Mouse (Mus musculus): ENCODE data around the gene Gramd1b.
"Not testable (repeated sequence)": the region's sequence is repeated elsewhere in the genome, so short reads cannot be mapped to it uniquely, and the experiment has no call there.

Gramd1b gene

DNA sequence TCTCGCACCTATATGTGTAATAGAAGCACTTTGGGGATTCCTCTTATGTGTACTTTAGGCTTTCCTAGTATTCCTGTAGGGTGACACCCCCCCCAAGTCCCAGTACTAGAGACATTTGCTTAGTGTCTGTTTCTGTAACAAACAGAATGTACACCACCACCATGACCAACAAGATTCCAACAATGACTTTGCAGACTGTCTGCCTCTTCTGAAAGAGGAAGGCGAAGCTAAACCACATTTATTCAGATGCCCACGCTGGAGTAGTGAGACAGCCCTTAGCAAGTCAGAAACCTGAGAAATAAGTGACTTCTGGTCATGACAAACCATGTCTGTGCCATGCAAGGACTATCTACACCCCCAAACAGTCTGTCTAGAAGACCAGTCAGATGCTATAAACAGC lies 11.9 kb downstream of the Gramd1b start:
- in situ Hi-C loops (cut with MboI) = no loop called here

DNA sequence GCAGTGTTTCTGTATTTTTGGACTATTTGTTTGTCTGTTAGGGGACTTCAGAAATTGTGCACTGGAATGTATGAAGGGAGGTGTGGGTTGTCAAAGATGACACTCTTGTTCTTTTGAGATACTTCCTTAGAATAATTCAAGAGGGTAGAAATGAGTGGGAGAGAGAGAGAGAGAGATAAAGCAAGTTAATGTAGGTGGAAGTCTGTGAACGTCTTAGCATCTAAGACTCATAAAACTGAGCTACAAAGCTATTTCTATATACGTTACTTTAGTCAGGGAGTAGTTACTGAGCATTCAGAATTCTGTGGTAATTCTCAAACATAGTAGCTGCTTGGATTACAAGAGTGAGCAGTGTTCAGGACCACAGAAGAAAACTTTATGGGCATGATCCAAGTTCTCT lies 19.2 kb downstream of the Gramd1b start:
- in situ Hi-C loops (cut with MboI) = no loop called here

DNA sequence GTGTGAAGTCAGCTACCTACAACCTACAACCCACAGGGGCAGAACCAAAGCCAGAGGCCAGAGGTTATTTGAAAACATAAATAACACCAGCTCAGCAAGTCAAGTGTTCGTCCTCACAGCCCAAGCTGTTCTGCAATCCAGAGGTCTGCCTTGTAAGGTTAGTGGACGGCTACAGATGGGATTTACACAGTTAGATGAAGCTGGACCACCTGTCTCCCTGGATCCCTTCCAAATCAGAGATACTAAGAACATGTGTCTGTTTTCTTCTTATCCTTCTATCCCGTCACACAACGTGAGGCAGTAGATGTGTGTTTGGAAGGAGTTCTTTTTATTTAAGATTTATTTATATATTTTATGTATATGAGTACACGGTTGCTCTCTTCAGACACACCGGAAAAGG lies 21.7 kb downstream of the Gramd1b start:
- in situ Hi-C loops (cut with MboI) = no loop called here

DNA sequence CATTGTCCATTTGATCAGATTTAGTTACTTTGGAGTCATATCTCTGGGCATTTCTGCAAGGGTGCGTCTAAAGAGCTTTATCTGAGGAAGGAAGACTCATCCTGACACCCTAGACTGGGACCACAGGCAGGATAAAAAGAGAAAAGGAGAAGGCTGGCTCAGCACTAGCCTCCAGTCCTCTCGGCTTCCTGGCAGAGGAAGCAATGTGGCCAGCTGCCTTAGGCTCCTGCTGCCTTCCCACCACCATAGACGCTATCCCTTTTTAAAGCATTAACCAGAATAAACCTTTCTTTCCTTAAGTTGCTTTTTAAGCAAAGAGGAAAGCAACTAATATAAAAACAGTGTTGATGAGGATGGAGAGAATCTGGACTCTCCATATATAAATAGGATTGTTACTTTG lies 24.6 kb downstream of the Gramd1b start:
- in situ Hi-C loops (cut with MboI) = no loop called here

DNA sequence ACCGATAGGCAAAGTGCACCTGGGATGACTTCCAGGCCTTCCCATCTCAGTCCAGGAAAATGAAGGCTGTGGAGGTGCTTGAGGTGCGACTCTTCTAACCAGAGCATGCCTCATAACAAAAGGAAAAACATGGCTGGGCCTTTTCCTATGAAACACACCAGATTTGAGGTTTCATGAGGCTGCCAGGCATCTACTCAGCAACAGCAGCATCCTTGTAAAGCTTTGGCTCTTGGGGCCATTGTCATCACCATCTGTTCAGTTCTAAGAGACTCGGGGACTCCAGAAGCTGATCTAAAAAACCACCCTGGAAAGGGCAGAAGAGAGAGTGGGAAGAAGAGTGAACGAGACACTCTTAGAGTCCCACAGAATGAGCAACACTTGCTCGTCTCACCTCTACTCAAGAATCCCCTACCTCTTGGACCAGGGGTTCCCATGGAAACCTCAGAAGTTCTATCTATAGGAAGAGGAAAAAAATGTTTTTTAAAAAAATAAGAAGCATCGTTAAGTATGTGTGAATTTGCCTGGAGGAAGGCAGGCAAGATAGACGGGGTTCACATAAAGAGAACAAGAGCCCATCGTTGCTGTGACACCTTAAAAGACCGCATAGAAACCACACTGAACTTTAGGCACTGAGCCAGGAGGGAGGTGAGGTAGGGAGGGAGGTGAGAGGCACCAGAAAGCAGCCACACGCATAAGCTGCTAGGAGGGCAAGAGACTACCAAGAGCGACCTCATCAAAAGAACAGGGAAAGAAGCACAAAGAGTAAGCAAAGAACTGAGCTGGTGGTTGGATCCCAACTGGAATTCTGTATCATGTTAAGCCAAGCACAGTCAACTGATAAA lies 25.5 kb downstream of the Gramd1b start:
- in situ Hi-C loops (cut with MboI) = no loop called here

DNA sequence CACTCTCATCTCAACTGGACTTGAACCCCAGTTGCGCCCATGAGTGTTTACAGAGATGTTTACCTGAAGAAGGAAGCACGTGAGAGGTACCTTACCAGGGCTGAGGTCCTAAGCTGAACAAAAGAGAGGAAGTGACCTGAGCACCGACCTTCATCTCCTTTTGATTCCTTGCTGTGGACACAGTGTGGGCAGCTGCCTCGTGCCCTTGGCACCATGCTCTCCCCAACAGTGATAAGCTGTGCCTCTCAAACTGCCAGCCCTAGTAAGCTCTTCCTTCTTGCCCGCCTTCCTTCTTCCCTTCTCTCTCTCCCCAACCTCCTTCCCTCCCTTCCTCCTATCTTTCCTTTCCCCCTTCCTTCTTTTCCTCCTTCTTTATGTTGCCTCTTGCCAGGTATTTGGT lies 26.3 kb downstream of the Gramd1b start:
- in situ Hi-C loops (cut with MboI) = no loop called here

DNA sequence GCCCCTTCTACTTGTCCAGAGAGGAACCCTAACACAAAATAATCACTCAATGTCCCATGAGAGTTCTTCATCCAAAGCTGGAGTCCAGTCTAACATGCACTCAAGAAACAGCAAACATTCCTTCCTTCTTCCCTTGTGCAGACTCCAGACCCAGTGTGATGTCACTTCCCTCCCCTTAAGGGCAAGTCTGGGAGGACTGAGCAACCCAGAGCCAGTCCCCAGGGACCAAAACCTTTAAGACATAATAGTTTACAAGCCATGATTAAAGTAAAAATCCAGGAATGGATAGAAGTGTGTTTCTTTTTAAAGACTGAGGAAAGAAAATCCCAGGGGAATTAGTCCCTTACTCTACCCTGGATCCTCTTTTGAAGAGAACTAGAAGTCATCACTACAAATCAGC lies 30.5 kb downstream of the Gramd1b start:
- in situ Hi-C loops (cut with MboI) = no loop called here

DNA sequence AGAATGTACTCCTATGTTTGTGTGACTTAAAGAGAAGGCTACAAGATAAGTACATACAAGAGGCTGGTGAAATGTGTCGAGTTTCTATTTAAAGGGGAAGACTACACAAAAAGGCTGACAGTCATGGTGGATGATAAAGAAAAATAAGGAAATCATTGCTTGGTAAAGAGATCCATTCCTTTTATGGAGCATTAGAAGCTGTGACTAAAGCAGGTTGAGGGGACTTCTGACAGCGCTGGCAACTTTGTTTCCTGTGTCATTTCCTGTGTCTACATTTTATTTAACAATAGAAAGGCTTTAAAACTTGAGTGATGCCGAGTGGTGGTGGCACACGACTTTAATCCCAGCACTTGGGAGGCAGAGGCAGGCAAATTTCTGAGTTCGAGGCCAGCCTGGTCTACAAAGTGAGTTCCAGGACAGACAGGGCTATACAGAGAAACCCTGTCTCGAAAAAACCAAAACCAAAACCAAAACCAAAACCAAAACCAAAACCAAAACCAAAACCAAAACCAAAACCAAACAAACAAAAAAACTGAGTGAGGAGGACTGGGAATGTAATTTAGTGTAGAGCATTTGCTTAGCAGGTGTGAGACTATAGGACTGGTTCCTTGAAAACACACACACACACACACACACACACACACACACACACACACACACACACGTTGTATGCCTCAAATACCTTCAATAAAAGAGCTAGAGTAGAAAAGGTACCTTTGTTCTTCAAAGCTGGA lies 48.7 kb downstream of the Gramd1b start:
- in situ Hi-C loops (cut with MboI) = not testable (repeated sequence)

DNA sequence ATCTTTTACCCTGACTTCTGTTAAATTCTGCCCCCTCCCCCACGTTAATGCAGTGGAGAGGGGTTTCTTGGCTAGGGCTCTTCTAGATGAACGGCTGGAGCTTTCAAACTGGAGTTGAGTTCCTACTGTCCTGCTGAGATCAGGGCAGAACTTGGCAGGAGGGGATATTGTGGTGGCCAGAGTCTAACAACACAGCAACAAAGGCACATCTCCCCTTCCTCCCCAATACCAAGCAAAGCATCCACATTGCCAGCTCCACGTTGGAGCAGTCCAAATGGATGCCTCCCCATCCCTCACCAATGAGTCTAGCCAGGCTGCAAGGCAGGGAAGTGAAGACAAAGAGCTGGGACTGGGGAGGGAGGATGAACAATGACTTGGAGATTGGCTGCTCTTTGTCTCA lies 49.9 kb downstream of the Gramd1b start:
- in situ Hi-C loops (cut with MboI) = no loop called here

DNA sequence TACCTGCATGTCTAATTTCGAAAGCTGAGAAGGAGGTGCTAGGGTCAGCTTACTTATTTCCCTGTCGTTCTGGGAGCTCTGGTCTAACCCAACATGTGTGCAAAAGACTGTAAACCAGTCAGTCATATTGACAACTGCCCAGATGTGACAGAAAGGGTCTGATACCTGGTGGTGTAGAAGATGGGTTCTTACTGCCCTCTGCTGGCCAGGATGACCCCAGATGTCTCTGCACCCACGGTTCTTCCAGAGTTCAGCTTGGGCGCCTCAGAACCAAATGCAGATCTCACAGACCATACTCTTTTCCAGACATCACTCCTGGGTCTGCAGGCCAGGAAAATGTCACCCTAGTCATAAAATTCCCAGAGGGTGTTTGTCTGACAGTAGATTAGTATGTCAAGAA lies 51.9 kb downstream of the Gramd1b start:
- in situ Hi-C loops (cut with MboI) = no loop called here

DNA sequence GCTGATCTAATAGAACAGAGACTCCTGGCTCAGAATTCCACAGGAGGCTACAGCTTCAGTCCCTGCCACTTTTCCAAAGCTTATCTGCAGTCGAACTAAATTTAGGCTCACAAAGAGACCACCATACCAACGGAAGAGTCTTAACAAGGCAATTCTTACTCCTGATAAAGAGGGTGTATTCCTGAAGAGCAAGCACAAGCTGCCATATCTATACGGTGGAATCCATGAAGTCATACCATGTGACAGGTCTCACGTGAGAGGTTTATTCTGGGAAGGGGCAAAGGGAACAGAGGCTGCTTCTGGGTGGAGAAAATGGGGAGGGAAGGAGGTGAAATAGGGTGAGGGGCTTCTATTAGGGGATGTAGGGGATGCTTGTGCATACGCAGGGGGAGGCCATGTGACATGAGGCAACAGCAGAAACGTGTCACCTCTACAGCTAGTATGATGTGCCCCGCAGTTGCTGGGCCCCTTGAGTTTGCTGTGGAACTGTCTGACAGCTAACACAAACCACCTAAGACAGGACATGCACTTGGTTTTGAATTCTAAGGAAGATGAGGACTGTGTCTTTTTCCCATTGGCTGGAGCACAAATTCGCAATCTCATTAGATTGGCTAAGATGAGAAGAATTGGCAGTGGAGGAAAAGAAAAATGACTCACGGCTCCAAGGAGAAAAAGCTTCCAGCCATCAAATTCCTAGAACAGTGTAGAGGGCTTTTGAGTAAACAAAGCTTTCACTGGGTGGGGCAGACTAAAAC lies 52.9 kb downstream of the Gramd1b start:
- in situ Hi-C loops (cut with MboI) = no loop called here

DNA sequence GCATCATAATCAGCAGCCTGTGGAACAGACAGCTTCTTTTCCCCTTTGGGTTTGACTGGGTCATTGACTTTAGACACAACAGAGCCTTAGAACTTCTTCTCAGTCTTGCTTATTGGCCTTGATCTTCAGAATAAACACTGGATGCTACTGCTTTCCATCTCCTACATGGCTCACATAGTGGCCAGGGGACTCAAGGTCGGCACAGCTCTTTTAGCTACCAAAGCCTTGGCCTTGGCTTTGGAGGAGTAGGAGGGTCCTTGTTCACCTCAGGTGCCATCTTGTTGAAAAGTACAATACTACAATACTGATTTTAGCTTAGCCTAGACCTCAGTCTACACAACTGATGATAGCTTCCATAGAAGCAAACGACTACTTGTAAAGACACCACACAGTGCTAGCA lies 53.6 kb downstream of the Gramd1b start:
- in situ Hi-C loops (cut with MboI) = no loop called here

DNA sequence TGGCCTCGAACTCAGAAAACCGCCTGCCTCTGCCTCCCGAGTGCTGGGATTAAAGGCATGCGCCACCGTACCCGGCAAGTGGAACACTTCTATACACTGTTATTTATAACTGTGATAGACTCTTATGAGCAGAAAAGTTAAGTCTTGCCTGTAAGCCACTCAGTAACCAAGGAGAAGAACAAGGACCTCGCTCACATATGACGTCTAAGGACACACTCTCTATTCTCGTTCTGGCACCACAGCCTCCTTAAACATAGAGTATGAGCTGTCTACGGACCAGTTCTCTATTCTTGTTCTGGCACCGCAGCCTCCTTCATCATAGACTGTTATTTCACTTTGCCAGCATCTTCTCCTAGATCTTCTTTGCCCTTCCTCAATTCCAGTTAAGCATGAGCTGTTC lies 55.1 kb downstream of the Gramd1b start:
- in situ Hi-C loops (cut with MboI) = no loop called here

DNA sequence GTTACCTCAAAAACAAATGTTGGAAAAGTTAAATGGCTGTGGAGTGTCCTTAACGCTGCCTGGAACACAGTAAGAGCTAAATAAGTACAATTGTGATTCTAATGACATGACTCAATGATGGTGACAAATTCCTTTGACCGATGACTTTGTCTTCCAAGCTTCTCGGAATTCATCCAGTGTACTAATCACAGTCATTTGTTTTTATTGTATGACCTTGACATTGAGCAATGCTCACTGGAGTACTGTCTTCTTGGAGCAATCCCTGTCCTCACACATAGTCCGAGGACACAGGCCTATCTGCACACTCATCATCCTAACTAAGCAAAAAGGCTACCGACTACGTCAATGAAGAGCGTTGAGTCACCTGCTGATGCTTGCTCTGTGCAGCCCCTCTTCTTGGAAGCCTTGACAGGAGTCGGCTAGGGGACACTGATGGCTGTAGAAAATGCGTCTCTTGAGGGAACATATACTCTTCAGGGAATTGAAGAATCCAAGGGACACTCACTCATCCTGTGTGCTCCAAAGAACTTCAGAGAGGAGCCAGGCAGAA lies 58.1 kb downstream of the Gramd1b start:
- in situ Hi-C loops (cut with MboI) = no loop called here

DNA sequence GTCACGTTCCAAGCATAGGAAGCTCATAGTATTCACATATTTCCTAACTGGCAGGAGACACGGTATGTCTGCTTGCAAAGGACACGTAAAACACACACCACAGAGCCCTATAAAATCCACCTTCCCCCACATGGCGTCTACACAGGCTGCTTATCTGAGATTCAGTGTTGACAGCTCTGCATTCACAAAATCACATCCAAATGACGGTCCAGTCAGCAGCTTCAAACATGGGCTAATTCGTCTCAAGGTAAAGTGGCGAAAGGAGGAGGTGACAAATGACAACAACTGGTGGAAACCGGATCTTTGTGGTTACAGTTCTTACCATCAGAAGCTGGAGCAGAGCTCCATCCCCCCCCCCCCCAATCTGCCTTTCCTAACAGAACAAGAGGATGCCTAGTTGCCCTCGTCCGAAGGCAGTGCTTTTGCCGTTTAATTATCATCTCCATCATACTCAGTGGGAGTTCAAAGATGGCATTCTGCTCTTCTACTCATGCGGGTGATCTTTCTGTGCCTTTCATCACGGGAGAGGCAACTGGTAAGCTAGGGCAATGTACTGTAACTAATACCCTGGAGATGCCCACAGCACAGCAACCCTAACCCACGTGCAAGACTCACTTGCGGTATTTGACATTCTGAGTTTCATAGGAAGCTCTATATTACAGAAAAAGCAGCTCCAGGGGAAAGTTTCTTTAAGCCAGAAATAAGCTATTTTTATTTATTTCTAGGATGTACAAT lies 61.6 kb downstream of the Gramd1b start:
- in situ Hi-C loops (cut with MboI) = no loop called here

DNA sequence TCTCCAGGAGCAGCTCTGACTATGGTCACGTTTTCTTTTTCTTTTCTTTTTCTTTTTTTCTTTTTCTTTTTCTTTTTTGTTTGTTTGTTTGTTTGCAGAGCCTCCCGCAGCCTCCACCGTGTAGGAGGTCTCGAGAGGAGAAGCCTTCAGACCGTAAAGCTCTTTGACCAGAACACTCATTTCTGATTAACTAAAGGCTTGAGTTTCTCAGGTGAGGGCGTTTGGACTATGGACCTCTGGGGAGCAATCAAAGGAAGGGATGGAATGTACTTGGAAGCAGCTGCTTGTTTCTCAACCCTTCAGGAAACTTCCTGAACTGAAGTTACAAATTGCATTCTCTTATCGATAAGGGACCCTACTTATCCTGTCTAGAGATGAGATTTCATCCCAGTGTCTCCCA lies 64.4 kb downstream of the Gramd1b start:
- in situ Hi-C loops (cut with MboI) = no loop called here

DNA sequence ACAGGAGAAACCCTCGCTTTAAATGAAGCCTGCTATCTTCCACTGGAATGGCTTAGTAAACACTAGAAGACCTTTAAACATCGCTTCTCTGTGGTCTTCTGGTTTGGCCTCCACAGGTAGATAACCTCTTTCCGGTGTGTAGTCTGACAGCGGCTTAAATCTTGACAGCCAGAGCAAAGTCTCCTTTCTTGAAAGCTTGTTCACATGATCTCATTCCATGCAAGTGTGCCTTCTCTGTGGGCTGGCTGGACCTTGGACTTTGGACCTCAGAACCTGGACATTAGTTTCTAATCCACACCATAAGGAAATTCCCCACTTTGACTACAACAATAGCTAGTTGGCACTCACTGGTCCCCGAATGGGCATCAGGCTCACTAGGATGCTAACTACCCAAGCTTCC lies 65.6 kb downstream of the Gramd1b start:
- in situ Hi-C loops (cut with MboI) = no loop called here

DNA sequence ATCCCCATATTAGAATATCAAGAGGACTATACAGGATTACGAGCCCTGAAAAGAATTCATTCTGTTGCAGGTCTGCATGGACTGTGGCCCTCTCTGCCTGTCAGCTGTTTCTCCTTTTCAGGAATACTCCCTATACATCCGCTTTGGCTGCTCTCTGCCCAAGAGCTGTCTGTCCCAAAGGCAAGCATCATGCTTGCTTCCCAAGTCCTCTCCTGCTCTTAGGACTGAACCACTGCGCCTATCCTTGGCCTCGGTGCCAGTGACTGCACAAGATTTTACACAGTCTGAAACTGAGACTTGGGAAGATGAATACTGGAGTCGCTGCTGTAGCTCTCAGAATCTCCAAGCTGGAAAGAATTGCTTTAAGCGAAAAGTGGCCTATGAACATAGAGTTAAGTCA lies 68.8 kb downstream of the Gramd1b start:
- in situ Hi-C loops (cut with MboI) = no loop called here

DNA sequence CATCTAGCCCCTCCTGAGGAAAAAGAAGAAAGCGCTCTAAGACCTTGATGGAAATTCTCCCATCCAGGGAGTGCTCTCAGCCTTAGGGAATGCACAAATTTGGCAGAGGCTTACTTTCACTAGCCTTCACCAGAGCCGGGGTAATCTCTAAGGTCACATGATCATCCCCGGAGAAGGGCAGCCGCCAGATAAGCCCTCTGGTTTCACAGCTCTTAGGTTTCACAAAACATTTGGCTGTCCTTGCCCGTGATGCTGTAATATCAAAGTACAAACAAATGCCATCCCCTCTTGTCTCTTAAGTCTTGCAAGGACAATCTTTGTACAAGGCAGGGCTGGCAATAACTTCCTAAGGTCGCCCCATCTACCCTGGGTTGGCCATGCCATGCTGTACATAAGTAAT lies 70.4 kb downstream of the Gramd1b start:
- in situ Hi-C loops (cut with MboI) = no loop called here

DNA sequence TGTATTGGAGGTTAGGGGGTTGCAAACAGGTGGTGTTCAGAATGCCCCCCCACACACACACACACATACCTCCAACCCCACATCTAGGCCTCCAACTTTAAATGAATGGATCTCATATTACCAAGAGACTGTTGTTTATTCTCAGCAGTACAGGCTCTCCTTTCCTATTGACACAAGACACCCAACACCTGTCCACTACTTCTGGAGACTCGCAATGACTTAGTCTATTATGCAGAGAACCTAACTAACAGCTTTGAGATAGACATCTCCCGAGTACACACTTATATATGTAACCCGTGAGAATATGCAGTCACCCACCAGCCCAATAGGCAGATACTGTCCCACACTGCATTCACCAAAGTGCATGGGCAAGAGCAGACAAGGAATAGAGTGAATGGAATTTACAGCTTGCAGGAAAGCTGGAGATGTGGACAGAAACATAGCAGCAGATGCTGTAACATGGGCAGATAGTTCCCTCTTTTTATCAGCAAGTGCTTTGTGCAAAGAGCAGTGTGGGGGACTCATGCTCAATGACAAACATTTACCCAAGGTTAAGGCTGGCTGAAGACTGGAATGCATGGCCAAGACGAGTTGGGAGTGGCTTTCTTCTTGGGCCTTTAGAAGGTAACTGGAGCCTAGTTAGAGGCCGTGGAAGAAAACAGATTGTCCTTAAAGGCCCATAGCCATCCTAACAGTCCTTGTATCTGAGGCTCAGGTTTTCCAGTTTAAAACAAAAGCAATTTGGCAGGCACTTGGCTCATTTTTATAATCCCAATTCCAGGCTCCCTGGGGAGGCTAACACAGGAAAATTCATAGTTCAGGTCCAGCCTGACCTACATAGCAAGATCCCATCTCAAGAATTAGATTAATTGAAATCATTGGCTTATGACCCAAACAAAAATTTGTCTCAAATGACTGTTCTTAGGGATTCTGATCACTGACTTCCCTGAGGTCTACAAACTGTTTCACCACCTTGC lies 71.6 kb downstream of the Gramd1b start:
- in situ Hi-C loops (cut with MboI) = no loop called here
